Mouse (Mus musculus): Measurements from ENCODE around the gene Fgfr2.

DNA sequence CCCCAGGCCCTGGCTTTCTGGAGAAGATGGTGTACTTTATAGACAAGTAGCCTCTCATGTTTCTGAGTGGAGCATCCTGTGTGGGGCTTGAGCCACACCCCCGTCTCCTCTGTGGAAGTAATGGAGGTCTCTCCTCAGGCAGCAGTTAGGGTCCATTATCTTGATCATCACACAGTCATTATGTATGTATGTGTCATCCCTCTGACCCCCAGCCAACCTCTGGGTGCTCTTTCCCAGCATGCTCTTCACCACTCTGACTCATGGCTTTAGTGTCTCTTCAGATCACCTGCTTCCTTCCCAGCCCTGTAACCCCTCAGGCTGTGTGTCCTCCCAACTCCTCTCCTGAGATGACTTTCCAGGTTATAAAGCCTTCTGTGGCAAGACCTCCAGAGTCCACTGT is 481.5 kb downstream of the Fgfr2 start:
- no peak for TF ChIP-seq CTCF (IDR thresholded peaks at IDR 0.05; ENCODE audit: control insufficient read depth, insufficient read depth, insufficient replicate concordance, low read depth, low read length)
- no peak for TF ChIP-seq POLR2A (IDR thresholded peaks at IDR 0.05; ENCODE audit: control insufficient read depth, low read depth, low read length)
